Mouse (Mus musculus) small intestine, adult 2 months (tissue): ENCODE results near the gene Ptpn23. TPM values are rescaled to one million over a fixed set of nuclear protein-coding genes. Genes with fewer than 3 reads are reported as not detected.
"Not testable (repeated sequence)": the region's sequence is repeated elsewhere in the genome, so short reads cannot be mapped to it uniquely, and the experiment has no call there.

Experiments used
- H3K27ac ChIP-seq: fragments of 200-500 bp; 2 replicates; pipeline ENCODE4 v1.5.1; 2012; ENCODE audit warnings: low read depth, low read length, control low read depth, inconsistent platforms; ENCODE audit not compliant: insufficient read depth
- H3K27me3 ChIP-seq: fragments of 200-500 bp; 2 replicates; pipeline ENCODE4 v1.6.1; 2012; ENCODE audit warnings: mild to moderate bottlenecking, moderate library complexity, low read length, inconsistent platforms; ENCODE audit not compliant: control insufficient read depth, insufficient read depth
- H3K36me3 ChIP-seq: fragments of 200-500 bp; 2 replicates; pipeline ENCODE4 v1.6.1; 2012; ENCODE audit warnings: mild to moderate bottlenecking, low read length, control low read depth, inconsistent platforms; ENCODE audit not compliant: control insufficient read depth, insufficient read depth
- H3K4me1 ChIP-seq: fragments of 200-500 bp; 2 replicates; pipeline ENCODE4 v1.6.1; 2012; ENCODE audit warnings: low read length, inconsistent platforms, mixed read lengths; ENCODE audit not compliant: control insufficient read depth, insufficient read depth, insufficient read length
- H3K4me3 ChIP-seq: fragments of 200-500 bp; 2 replicates; pipeline ENCODE4 v1.5.1; 2012; ENCODE audit warnings: low read depth, mild to moderate bottlenecking, control low read depth, inconsistent platforms, low read length, moderate library complexity
- CTCF ChIP-seq: fragments of 200-500 bp; IDR thresholded peaks from 2 replicates; pipeline ENCODE4 v1.5.1; 2012; ENCODE audit warnings: low read depth, mild to moderate bottlenecking, control low read depth, inconsistent platforms, low read length, moderate library complexity, mixed read lengths; ENCODE audit not compliant: insufficient replicate concordance, insufficient read length; ENCODE audit errors: extremely low read depth
- POLR2A ChIP-seq: fragments of 200-500 bp; IDR thresholded peaks from 2 replicates; pipeline ENCODE4 v1.6.1; 2012; ENCODE audit warnings: low read depth, mild to moderate bottlenecking, control low read depth, inconsistent platforms, low read length, moderate library complexity
- WGBS: fragments of 180-500 bp; shearing (Covaris S2); methylation state at CpG from one replicate; pipeline ENCODE4 v1.1.7; 2018; 5-methylcytosine and 5-hydroxymethylcytosine counted together
- polyA plus RNA-seq: library from polyadenylated mRNA; depleted of rRNA; stranded (reverse); fragments of >200 nt; gene quantifications from 2 replicates; pipeline ENCODE4 v1.2.3, GENCODE M21; 2012

Ptpn23 gene
- polyA plus RNA-seq, 1 experiment, result 34.4 TPM

DNA sequence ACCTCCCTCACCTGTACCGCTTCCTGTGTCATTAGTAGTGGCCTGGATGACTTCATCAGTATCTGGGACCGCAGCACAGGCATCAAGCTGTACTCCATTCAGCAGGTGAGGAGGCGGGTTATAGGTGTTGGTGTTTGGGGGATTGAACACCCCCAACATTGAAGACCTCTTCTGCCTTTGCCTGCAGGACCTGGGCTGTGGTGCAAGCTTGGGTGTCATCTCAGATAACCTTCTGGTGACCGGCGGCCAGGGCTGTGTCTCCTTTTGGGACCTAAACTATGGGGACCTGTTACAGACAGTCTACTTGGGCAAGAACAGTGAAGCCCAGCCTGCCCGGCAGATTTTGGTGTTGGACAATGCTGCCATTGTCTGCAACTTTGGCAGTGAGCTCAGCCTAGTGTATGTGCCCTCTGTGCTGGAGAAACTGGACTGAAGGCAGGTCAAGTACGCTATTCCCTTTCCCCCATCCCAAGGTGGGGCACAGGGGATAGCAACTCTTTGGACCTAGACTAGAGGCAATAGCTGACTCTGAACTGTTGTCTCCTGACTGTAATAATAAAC, 23.6 kb downstream of the Ptpn23 start:
- Histone ChIP-seq H3K4me3 (no peak overlapping the region), H3K36me3 (peaks cover 85% of the 10 kb centered on the region), H3K4me1 (no peaks in the 10 kb centered on the region), H3K27ac (no peak overlapping the region), H3K27me3 (no peaks in the 10 kb centered on the region)
- no peak for TF ChIP-seq CTCF
- no peak for TF ChIP-seq POLR2A
- WGBS, result 83% methylated on average over 7 of the region's 7 CpGs

DNA sequence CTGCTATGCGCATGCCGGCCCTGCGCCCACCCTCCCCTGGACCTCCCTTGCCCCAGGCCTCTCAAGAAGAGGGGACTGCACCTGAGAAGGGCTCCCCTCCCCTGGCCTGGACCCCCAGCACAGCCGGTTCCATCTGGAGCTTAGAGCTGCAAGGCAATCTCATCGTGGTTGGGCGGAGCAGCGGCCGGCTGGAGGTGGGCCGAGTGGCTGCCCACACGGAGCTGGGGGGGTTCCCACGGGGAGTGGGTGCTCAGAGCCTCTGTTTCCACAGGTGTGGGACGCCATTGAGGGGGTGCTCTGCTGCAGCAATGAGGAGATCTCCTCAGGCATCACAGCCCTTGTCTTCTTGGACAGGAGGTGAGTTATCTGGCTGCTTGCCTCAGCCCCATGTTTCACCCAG, 26.7 kb downstream of the Ptpn23 start:
- Histone ChIP-seq H3K36me3 (peaks cover 79% of the 10 kb centered on the region), H3K4me1 (no peaks in the 10 kb centered on the region), H3K4me3 (no peak overlapping the region), H3K27ac (no peak overlapping the region), H3K27me3 (no peaks in the 10 kb centered on the region)
- no peak for TF ChIP-seq POLR2A
- no peak for TF ChIP-seq CTCF
- WGBS, result 86% methylated on average over 12 of the region's 12 CpGs

DNA sequence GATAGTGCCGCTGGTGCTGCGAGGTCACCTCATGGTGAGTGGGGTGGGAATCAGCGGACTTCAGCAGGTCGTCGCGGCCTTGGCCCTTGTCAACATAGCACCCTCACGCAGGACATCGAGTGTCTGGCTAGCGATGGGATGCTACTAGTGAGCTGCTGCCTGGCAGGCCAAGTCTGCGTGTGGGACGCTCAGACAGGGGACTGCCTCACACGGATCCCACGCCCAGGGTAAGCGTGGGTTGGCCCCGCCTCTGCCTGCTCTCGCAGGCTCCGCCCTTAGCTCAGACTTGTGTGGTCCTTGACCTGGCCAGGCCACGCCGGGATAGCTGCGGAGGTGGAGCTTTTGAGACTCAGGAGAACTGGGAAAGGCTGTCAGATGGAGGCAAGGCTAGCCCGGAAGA, 27.4 kb downstream of the Ptpn23 start:
- no peak overlapping the region for H3K4me3 ChIP-seq
- TF ChIP-seq CTCF (no peak), POLR2A (no peak)
- no peaks in the 10 kb centered on the region for H3K27me3 ChIP-seq
- peaks cover 74% of the 10 kb centered on the region for H3K36me3 ChIP-seq
- H3K27ac ChIP-seq, result no peak overlapping the region
- 61% methylated on average over 21 of the region's 21 CpGs for WGBS
- H3K4me1 ChIP-seq, result no peaks in the 10 kb centered on the region

GRCm38 (mm10) chr9:110379361-110379760, 28.7 kb downstream of the Ptpn23 start:
- H3K36me3 ChIP-seq, result peaks cover 66% of the 10 kb centered on the region
- TF ChIP-seq CTCF, result no peak
- TF ChIP-seq POLR2A, result no peak
- 96% methylated on average over 8 of the region's 8 CpGs for WGBS
- H3K27me3 ChIP-seq, result no peaks in the 10 kb centered on the region
- H3K4me1 ChIP-seq, result no peaks in the 10 kb centered on the region
- H3K27ac ChIP-seq, result no peak overlapping the region
- no peak overlapping the region for H3K4me3 ChIP-seq

DNA sequence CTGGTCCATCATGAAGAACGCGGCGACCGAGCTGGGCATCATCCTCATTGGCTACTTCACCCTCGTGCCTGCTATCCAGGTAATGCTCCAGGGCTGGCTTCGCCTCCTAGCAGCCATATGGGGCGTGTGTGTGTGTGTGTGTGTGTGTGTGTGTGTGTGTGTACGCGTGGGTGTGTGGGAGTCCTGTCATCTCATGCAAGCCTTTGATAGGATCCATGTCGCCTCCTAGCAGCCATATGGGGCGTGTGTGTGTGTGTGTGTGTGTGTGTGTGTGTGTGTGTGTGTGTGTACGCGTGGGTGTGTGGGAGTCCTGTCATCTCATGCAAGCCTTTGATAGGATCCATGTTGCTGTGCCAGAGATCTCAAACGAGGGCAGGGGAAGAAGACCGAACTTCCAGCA, 30.4 kb downstream of the Ptpn23 start:
- not testable (repeated sequence) for H3K27ac ChIP-seq, H3K4me3 ChIP-seq, H3K4me1 ChIP-seq, H3K27me3 ChIP-seq
- 92% methylated on average over 15 of the region's 15 CpGs for WGBS
- H3K36me3 ChIP-seq, result peaks cover 61% of the 10 kb centered on the region

GRCm38 (mm10) chr9:110375668-110376067, 32.3 kb downstream of the Ptpn23 start:
- no peak for TF ChIP-seq CTCF
- TF ChIP-seq POLR2A, result no peak
- Histone ChIP-seq H3K4me3 (no peak overlapping the region), H3K36me3 (peaks cover 50% of the 10 kb centered on the region), H3K27me3 (no peaks in the 10 kb centered on the region), H3K4me1 (no peaks in the 10 kb centered on the region), H3K27ac (no peak overlapping the region)
- WGBS, result 97% methylated on average over 3 of the region's 3 CpGs

DNA sequence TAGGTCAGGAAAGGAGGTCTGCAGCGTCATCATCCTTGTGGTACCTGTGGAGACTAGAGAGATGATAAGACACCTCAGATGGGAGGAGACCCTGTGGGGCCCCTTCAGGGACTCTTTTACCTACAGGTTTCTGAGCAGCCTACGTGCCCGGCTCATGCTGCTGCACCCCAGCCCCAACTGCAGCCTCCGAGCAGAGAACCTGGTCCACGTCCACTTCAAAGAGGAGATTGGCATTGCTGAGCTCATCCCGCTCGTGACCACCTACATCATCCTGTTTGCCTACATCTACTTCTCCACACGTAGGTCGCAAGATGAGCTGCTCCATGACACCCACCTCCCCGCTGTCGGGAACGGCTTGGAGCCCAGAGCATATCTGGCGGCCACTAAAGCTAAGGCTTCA, 34.1 kb downstream of the Ptpn23 start:
- Histone ChIP-seq H3K4me1 (no peaks in the 10 kb centered on the region), H3K4me3 (no peak overlapping the region), H3K36me3 (peaks cover 42% of the 10 kb centered on the region), H3K27me3 (no peaks in the 10 kb centered on the region), H3K27ac (no peak overlapping the region)
- WGBS, result 93% methylated on average over 13 of the region's 13 CpGs
- TF ChIP-seq CTCF, result no peak
- no peak for TF ChIP-seq POLR2A

DNA sequence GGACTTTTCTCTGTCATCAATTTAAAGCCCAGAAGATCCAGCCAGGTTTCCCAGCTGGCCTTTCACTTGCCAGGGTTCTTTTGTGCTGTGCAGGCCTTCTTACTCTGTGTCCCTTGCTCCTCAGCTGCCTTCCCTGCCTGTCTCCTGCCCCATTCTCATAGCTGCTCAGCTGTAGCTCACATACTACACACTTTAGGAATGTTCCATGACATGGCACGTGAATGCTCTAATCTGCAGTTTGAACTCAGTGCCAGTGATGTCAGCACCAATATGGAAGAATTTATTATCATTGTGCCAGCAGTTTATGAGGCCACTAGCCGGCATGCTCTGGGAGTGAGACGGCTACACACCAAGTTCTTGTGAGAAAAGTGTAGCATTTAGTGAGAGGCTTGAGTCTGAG, 38.2 kb downstream of the Ptpn23 start:
- no peak overlapping the region for H3K4me3 ChIP-seq
- 84% methylated on average over 3 of the region's 3 CpGs for WGBS
- no peaks in the 10 kb centered on the region for H3K4me1 ChIP-seq
- no peaks in the 10 kb centered on the region for H3K27me3 ChIP-seq
- H3K27ac ChIP-seq, result no peak overlapping the region
- peaks cover 28% of the 10 kb centered on the region for H3K36me3 ChIP-seq
- TF ChIP-seq CTCF, result no peak
- no peak for TF ChIP-seq POLR2A
